Mouse (Mus musculus): ENCODE measurements around the gene Wasf2. TPM values are rescaled to one million over a fixed set of nuclear protein-coding genes. Genes with fewer than 3 reads are reported as not detected.

Wasf2 gene
- polyA plus RNA-seq, 1 experiment = 45.7 TPM

- no peaks in the 10 kb centered on the region for H3K4me1 ChIP-seq (ENCODE audit: control insufficient read depth, insufficient read depth, low read length)
- TF ChIP-seq POLR2A (IDR thresholded peaks at IDR 0.05; ENCODE audit: low read depth, low read length) (no peak), CTCF (conservative IDR thresholded peaks at IDR 0.05; ENCODE audit: insufficient read depth, insufficient read length, low read depth, low read length) (no peak)
- H3K4me3 ChIP-seq (ENCODE audit: insufficient read depth, low read depth, low read length) = no peak overlapping the region
- no peak for DNase-seq
- no peak overlapping the region for H3K27ac ChIP-seq (ENCODE audit: insufficient read depth, low read depth, low read length)
- no peaks in the 10 kb centered on the region for H3K27me3 ChIP-seq (replicated peaks; ENCODE audit: control insufficient read depth, insufficient read depth, low read length)
- no peaks in the 10 kb centered on the region for H3K36me3 ChIP-seq (ENCODE audit: control insufficient read depth, insufficient read depth, low read length)
- WGBS = 63% methylated on average over 5 of the region's 5 CpGs
Observed at GRCm38 (mm10) chr4:133109335-133109801, 20.9 kb upstream of the Wasf2 start.

DNA sequence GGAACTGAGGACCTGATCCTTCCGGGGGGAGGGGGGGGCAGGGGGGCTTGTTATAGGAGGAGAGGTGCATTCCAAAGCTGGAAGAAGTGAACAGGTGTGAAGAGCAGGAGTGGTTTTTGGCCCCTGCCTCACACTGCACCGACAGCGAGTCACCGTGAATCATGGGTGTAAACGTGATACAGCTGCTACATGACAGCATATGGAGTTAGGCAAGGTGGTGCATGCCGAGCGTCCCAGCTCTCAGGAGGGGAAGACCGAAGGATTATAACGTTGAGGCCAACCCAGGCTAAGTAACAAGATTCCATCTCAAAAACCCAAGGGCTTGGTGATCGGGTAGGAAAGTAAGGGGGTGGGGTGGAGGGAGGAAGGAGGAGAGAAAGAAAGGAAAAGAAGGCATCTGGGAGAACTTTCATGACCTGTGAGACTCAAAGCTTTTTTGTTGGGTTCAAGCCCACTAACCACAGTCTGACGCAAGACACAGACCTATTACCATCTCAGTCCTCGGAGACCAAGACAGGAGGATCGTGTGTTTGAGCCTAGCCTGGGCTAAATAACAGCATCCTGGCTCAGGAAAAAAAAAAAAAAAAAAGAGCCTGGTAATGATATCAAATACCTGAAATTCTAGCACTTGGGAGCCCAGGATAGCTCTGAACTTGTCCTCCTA lies 18.0 kb upstream of the Wasf2 start:
- TF ChIP-seq POLR2A (IDR thresholded peaks at IDR 0.05; ENCODE audit: low read depth, low read length) = no peak
- no peak for TF ChIP-seq CTCF (conservative IDR thresholded peaks at IDR 0.05; ENCODE audit: insufficient read depth, insufficient read length, low read depth, low read length)
- H3K4me3 ChIP-seq (ENCODE audit: insufficient read depth, low read depth, low read length) = no peak overlapping the region
- H3K27me3 ChIP-seq (replicated peaks; ENCODE audit: control insufficient read depth, insufficient read depth, low read length) = no peaks in the 10 kb centered on the region
- no peak for DNase-seq
- no peaks in the 10 kb centered on the region for H3K36me3 ChIP-seq (ENCODE audit: control insufficient read depth, insufficient read depth, low read length)
- peaks cover 2% of the 10 kb centered on the region; the same call in 1 of the 2 replicates for H3K4me1 ChIP-seq (ENCODE audit: control insufficient read depth, insufficient read depth, low read length)
- no peak overlapping the region for H3K27ac ChIP-seq (ENCODE audit: insufficient read depth, low read depth, low read length)
- 56% methylated on average over 13 of the region's 13 CpGs for WGBS

DNA sequence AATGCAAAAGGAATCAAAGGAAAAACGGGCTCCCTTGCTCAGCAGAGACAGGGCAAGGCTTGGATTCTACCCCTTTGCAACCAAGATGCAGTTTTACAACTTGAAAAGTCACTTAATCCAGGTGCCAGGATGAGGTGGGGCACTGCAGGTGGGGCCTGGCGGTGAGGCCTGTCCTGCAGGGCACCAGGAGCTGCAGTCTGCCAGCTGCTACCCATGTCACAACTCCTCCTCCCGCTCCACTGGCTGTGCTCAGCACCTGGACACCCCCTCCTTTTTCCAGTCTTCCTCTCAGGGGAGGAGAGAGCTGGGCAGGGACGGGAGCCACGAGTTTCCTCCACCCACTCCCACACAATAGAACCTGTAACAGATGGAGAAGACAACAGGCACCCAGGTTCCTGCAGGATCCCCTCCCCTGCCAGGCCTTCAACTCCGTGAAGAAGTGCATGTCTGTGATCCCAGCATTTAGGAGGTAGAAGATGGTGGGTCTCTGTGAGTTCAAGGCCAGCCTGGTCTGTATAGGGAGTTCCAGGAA lies 16.9 kb upstream of the Wasf2 start:
- TF ChIP-seq POLR2A (IDR thresholded peaks at IDR 0.05; ENCODE audit: low read depth, low read length) (no peak), CTCF (conservative IDR thresholded peaks at IDR 0.05; ENCODE audit: insufficient read depth, insufficient read length, low read depth, low read length) (no peak)
- no peaks in the 10 kb centered on the region for H3K27me3 ChIP-seq (replicated peaks; ENCODE audit: control insufficient read depth, insufficient read depth, low read length)
- H3K27ac ChIP-seq (ENCODE audit: insufficient read depth, low read depth, low read length) = no peak overlapping the region
- WGBS = 60% methylated on average over 6 of the region's 6 CpGs
- no peak for DNase-seq
- no peak overlapping the region for H3K4me3 ChIP-seq (ENCODE audit: insufficient read depth, low read depth, low read length)
- H3K36me3 ChIP-seq (ENCODE audit: control insufficient read depth, insufficient read depth, low read length) = no peaks in the 10 kb centered on the region
- H3K4me1 ChIP-seq (ENCODE audit: control insufficient read depth, insufficient read depth, low read length) = peaks cover 2% of the 10 kb centered on the region; the same call in 1 of the 2 replicates

DNA sequence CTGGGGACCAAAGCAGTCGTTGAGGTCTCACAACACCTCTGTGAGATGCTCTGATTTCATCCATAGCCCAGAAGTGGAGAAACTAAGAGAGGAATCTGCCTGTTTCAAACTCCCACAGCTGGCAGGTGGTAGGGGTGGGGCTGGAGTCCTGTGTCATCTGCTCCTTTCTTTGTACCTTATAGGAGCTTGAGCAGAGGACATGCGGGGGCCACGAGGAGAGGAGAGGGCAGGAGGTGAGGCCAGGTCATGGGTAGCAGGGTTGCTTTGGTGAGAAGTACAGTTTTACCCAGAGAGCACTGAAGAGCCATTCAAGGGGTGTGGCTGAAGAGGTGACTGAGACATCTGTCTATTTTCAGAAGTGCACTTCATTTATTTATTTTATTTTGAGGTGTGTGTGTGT lies 15.5 kb upstream of the Wasf2 start:
- Histone ChIP-seq H3K27ac (ENCODE audit: insufficient read depth, low read depth, low read length) (no peak overlapping the region), H3K4me1 (ENCODE audit: control insufficient read depth, insufficient read depth, low read length) (peaks cover 5% of the 10 kb centered on the region), H3K36me3 (ENCODE audit: control insufficient read depth, insufficient read depth, low read length) (no peaks in the 10 kb centered on the region), H3K27me3 (replicated peaks; ENCODE audit: control insufficient read depth, insufficient read depth, low read length) (no peaks in the 10 kb centered on the region), H3K4me3 (ENCODE audit: insufficient read depth, low read depth, low read length) (no peak overlapping the region)
- no peak for DNase-seq
- WGBS = 74% methylated on average over 3 of the region's 3 CpGs
- no peak for TF ChIP-seq POLR2A (IDR thresholded peaks at IDR 0.05; ENCODE audit: low read depth, low read length)
- TF ChIP-seq CTCF (conservative IDR thresholded peaks at IDR 0.05; ENCODE audit: insufficient read depth, insufficient read length, low read depth, low read length) = no peak

DNA sequence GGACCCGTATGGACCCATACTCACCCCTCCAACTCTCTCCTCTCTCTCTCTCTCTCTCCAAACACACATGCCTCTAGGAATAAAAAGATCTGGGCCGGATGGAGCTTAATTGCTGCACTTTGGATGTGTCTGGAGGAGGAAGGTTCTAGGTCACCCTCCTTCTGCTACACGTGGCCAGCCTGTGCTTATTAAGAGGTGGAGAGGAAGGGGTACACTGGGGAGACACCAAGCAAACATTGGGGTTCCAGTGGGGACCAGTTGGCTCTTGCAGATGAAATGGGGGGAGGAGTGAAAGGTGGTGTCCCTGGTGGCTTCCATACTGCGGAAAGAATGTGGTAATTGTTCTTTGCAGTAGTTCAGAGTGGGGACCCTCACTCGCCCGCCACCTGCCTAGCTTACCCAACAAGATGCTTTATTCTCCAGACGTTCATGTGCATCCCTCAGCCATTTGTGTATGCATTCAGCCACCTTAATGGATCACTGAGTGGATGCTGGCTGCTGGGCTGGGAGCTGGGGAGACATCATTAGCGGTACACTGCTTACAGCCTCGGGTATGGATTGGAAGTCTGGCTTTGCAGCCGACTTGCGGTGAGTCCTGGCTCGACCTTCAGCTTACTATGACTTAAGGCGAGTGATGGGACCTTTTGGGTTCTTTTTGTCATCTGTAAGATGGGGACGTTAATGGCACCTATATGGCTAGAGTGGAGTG lies 14.4 kb upstream of the Wasf2 start:
- Histone ChIP-seq H3K4me3 (ENCODE audit: insufficient read depth, low read depth, low read length) (no peak overlapping the region), H3K36me3 (ENCODE audit: control insufficient read depth, insufficient read depth, low read length) (no peaks in the 10 kb centered on the region), H3K4me1 (ENCODE audit: control insufficient read depth, insufficient read depth, low read length) (peaks cover 5% of the 10 kb centered on the region), H3K27me3 (replicated peaks; ENCODE audit: control insufficient read depth, insufficient read depth, low read length) (no peaks in the 10 kb centered on the region), H3K27ac (ENCODE audit: insufficient read depth, low read depth, low read length) (no peak overlapping the region)
- TF ChIP-seq CTCF (conservative IDR thresholded peaks at IDR 0.05; ENCODE audit: insufficient read depth, insufficient read length, low read depth, low read length) = no peak
- 74% methylated on average over 14 of the region's 14 CpGs for WGBS
- DNase-seq = no peak

- H3K4me3 ChIP-seq (ENCODE audit: insufficient read depth, low read depth, low read length) = no peak overlapping the region
- peaks cover 7% of the 10 kb centered on the region for H3K4me1 ChIP-seq (ENCODE audit: control insufficient read depth, insufficient read depth, low read length)
- H3K27ac ChIP-seq (ENCODE audit: insufficient read depth, low read depth, low read length) = peak overlapping the region; percentile 90
- no peaks in the 10 kb centered on the region for H3K27me3 ChIP-seq (replicated peaks; ENCODE audit: control insufficient read depth, insufficient read depth, low read length)
- no peak for DNase-seq
- H3K36me3 ChIP-seq (ENCODE audit: control insufficient read depth, insufficient read depth, low read length) = no peaks in the 10 kb centered on the region
- TF ChIP-seq CTCF (conservative IDR thresholded peaks at IDR 0.05; ENCODE audit: insufficient read depth, insufficient read length, low read depth, low read length) (no peak), POLR2A (IDR thresholded peaks at IDR 0.05; ENCODE audit: low read depth, low read length) (no peak)
- 53% methylated on average over 3 of the region's 3 CpGs for WGBS
Observed at GRCm38 (mm10) chr4:133116756-133117470, 13.4 kb upstream of the Wasf2 start.
